8 mouse cellular contexts compared by ENCODE assay signal in genomic region chr2:170184175-170184983, GRCm38 (mm10). TPM values are rescaled to one million over a fixed set of nuclear protein-coding genes. Genes with fewer than 3 reads are reported as not detected.
DNase-seq lines count a peak whose midpoint lies in the region; ATAC-seq and TF ChIP-seq lines count a peak whose summit lies in the region.

No protein-coding gene starts in this region.

- no peaks in the 10 kb centered on the region for H3K36me3 ChIP-seq in embryonic facial prominence, embryonic 15.5 days
- no peaks in the 10 kb centered on the region for H3K36me3 ChIP-seq in heart, embryonic 13.5 days
- no peaks in the 10 kb centered on the region for H3K36me3 ChIP-seq in kidney, postnatal 0 days (ENCODE audit: insufficient read depth, low read length)
- no peaks in the 10 kb centered on the region for H3K36me3 ChIP-seq in liver, embryonic 14.5 days (replicated peaks; ENCODE audit: control insufficient read depth, insufficient read depth, low read depth)
- no peaks in the 10 kb centered on the region for H3K36me3 ChIP-seq in stomach, postnatal 0 days (ENCODE audit: control insufficient read depth, insufficient read depth, low read length)

- no peaks in the 10 kb centered on the region for H3K27me3 ChIP-seq in embryonic facial prominence, embryonic 15.5 days
- H3K27me3 ChIP-seq in heart, embryonic 13.5 days (replicated peaks): no peaks in the 10 kb centered on the region
- H3K27me3 ChIP-seq in kidney, postnatal 0 days (ENCODE audit: insufficient read depth, low read length): no peaks in the 10 kb centered on the region
- no peaks in the 10 kb centered on the region for H3K27me3 ChIP-seq in liver, embryonic 14.5 days (ENCODE audit: control insufficient read depth, insufficient read depth, low read length)
- H3K27me3 ChIP-seq in stomach, postnatal 0 days (ENCODE audit: control insufficient read depth, insufficient read depth, low read length): no peaks in the 10 kb centered on the region

- peak overlapping the region; percentile 84 for H3K27ac ChIP-seq in embryonic facial prominence, embryonic 15.5 days (replicated peaks)
- H3K27ac ChIP-seq in heart, embryonic 13.5 days (replicated peaks): peak overlapping the region; percentile 75
- H3K27ac ChIP-seq in kidney, postnatal 0 days: peak overlapping the region; percentile 65
- H3K27ac ChIP-seq in liver, embryonic 14.5 days: peak overlapping the region; percentile 31
- peak overlapping the region; percentile 74 for H3K27ac ChIP-seq in stomach, postnatal 0 days (replicated peaks)

- no peaks in the 10 kb centered on the region for H3K9me3 ChIP-seq in embryonic facial prominence, embryonic 15.5 days (replicated peaks)
- no peaks in the 10 kb centered on the region for H3K9me3 ChIP-seq in heart, embryonic 13.5 days
- H3K9me3 ChIP-seq in kidney, postnatal 0 days (replicated peaks; ENCODE audit: low read length): no peaks in the 10 kb centered on the region
- H3K9me3 ChIP-seq in liver, embryonic 14.5 days (ENCODE audit: control insufficient read depth, low read length): no peaks in the 10 kb centered on the region
- no peaks in the 10 kb centered on the region for H3K9me3 ChIP-seq in stomach, postnatal 0 days (ENCODE audit: control insufficient read depth, low read length)

- ATAC-seq in embryonic facial prominence, embryonic 15.5 days (ENCODE audit: insufficient number of reproducible peaks, low FRiP score, low TSS enrichment, low read depth): peak; percentile 89
- ATAC-seq in heart, embryonic 13.5 days (ENCODE audit: extremely low read depth, insufficient number of reproducible peaks, low FRiP score, low TSS enrichment): peak; percentile 62; the same call in 1 of the 2 replicates
- peak; percentile 85 for ATAC-seq in kidney, postnatal 0 days (replicated peaks; ENCODE audit: low FRiP score, low read depth)
- ATAC-seq in liver, embryonic 14.5 days (ENCODE audit: insufficient read depth): peak; percentile 87
- ATAC-seq in stomach, postnatal 0 days (ENCODE audit: low FRiP score, low TSS enrichment): peak; percentile 86

- H3K9ac ChIP-seq in embryonic facial prominence, embryonic 15.5 days: peak overlapping the region; percentile 22
- H3K9ac ChIP-seq in heart, embryonic 13.5 days: peak overlapping the region; percentile 83
- peak overlapping the region; percentile 57 for H3K9ac ChIP-seq in kidney, postnatal 0 days (ENCODE audit: low read depth, low read length)
- H3K9ac ChIP-seq in liver, embryonic 14.5 days (replicated peaks): peak overlapping the region; percentile 53
- peak overlapping the region; percentile 38 for H3K9ac ChIP-seq in stomach, postnatal 0 days (ENCODE audit: low read length)

- no peak for TF ChIP-seq EP300 in liver, embryonic 14.5 days (IDR thresholded peaks at IDR 0.05; ENCODE audit: low read depth)
- no peak for TF ChIP-seq EP300 in stomach, postnatal 0 days (optimal IDR thresholded peaks at IDR 0.05)

- WGBS in embryonic facial prominence, embryonic 15.5 days: under 1% methylated on average over 33 of the region's 33 CpGs
- whole genome bisulfite sequencing in heart, embryonic 13.5 days: 1% methylated on average over 33 of the region's 33 CpGs
- 1% methylated on average over 33 of the region's 33 CpGs for WGBS in kidney, postnatal 0 days
- WGBS in liver, embryonic 14.5 days (ENCODE audit: insufficient replicate concordance): under 1% methylated on average over 33 of the region's 33 CpGs
- under 1% methylated on average over 33 of the region's 33 CpGs for WGBS in stomach, postnatal 0 days

- no peak for TF ChIP-seq CTCF in kidney, postnatal 0 days (IDR thresholded peaks at IDR 0.05; ENCODE audit: low read depth)
- no peak for TF ChIP-seq CTCF in liver, embryonic 14.5 days (IDR thresholded peaks at IDR 0.05; ENCODE audit: low read depth)
- no peak for TF ChIP-seq CTCF in stomach, postnatal 0 days (IDR thresholded peaks at IDR 0.05; ENCODE audit: low read depth)

- H3K4me2 ChIP-seq in embryonic facial prominence, embryonic 15.5 days (replicated peaks): peak overlapping the region; percentile 59
- H3K4me2 ChIP-seq in heart, embryonic 13.5 days: peak overlapping the region; percentile 76
- peak overlapping the region; percentile 66 for H3K4me2 ChIP-seq in kidney, postnatal 0 days (ENCODE audit: low read length)
- peak overlapping the region; percentile 77 for H3K4me2 ChIP-seq in liver, embryonic 14.5 days (ENCODE audit: low read depth)
- peak overlapping the region; percentile 53 for H3K4me2 ChIP-seq in stomach, postnatal 0 days (replicated peaks; ENCODE audit: low read depth)

- peaks cover 10% of the 10 kb centered on the region for H3K4me1 ChIP-seq in embryonic facial prominence, embryonic 15.5 days
- H3K4me1 ChIP-seq in heart, embryonic 13.5 days: peaks cover 13% of the 10 kb centered on the region
- H3K4me1 ChIP-seq in kidney, postnatal 0 days (replicated peaks; ENCODE audit: insufficient read depth, low read length): peaks cover 3% of the 10 kb centered on the region; the same call in 1 of the 2 replicates
- H3K4me1 ChIP-seq in liver, embryonic 14.5 days (replicated peaks; ENCODE audit: control insufficient read depth in 2 of 2, insufficient read depth in 2 of 2, low read length in 1 of 2): peaks cover 0 to 16% of the 10 kb centered on the region in 2 experiments; a peak in 2 of 4 replicates
- no peaks in the 10 kb centered on the region for H3K4me1 ChIP-seq in stomach, postnatal 0 days (replicated peaks; ENCODE audit: control insufficient read depth, insufficient read depth)

- H3K4me3 ChIP-seq in embryonic facial prominence, embryonic 15.5 days (replicated peaks): peak overlapping the region; percentile 48
- peak overlapping the region; percentile 59 for H3K4me3 ChIP-seq in heart, embryonic 13.5 days
- H3K4me3 ChIP-seq in kidney, postnatal 0 days (replicated peaks; ENCODE audit: low read depth, low read length): peak overlapping the region; percentile 35
- peak overlapping the region; percentile 50 to 67 for H3K4me3 ChIP-seq in liver, embryonic 14.5 days (ENCODE audit: insufficient read depth in 1 of 2, low read depth in 2 of 2, low read length in 2 of 2)
- H3K4me3 ChIP-seq in stomach, postnatal 0 days (ENCODE audit: low read depth, low read length): peak overlapping the region; percentile 29

- DNase-seq in urinary bladder, adult 18-20 months (ENCODE audit: low spot score in 2 of 2): peak; percentile 32 to 73
- no peak for DNase-seq in urinary bladder, postnatal 10 days (ENCODE audit: low spot score)
- peak; percentile 89 for DNase-seq in kidney, postnatal 0 days (ENCODE audit: low spot score)
- peak in 2 of 3 experiments; percentile 58 to 60 for DNase-seq in liver, embryonic 14.5 days (ENCODE audit: low read depth in 3 of 3, low spot score in 3 of 3)
- peak; percentile 40 to 73 for DNase-seq in natural killer cell, adult 2 months (ENCODE audit: low spot score in 2 of 2)
- peak; percentile 75 for DNase-seq in stomach, postnatal 0 days (ENCODE audit: low spot score)

RNA-seq across cellular contexts. Expression of gene Zfp217, which starts 36.5 kb away (rescaled TPM):
- 3.9 and 4.1 TPM in 2 replicates for polyA plus RNA-seq in embryonic facial prominence, embryonic 15.5 days (2015; fragmentation: Nextera tagmentation; extraction: Ambion mirVana)
- polyA plus RNA-seq in heart, embryonic 13.5 days (2015; fragmentation: Nextera tagmentation; extraction: Ambion mirVana): 2.4 and 3.0 TPM in 2 replicates
- 3.7 and 4.0 TPM in 2 replicates for polyA plus RNA-seq in kidney, postnatal 0 days (2015; fragmentation: Nextera tagmentation; extraction: Ambion mirVana)
- 4.2 and 4.8 TPM in 2 replicates for polyA plus RNA-seq in liver, embryonic 14.5 days (2012; rRNA removed)
- 2.3 and 3.5 TPM in 2 replicates for polyA plus RNA-seq in liver, embryonic 14.5 days (2014; fragmentation: Nextera tagmentation; extraction: Ambion mirVana)
- 1.5 and 1.7 TPM in 2 replicates for polyA plus RNA-seq in stomach, postnatal 0 days (2015; fragmentation: Nextera tagmentation; extraction: Ambion mirVana)

Comparison
In these comparisons a context has a peak if more than half of its experiments do, and no peak if none do; other contexts are left out.
1. H3K27ac ChIP-seq: peak in every context shown above with its lines; median percentile 84 in embryonic facial prominence, embryonic 15.5 days; 75 in heart, embryonic 13.5 days; 74 in stomach, postnatal 0 days; 65 in kidney, postnatal 0 days; 31 in liver, embryonic 14.5 days.
2. H3K9ac ChIP-seq: peak in every context shown above with its lines; median percentile 83 in heart, embryonic 13.5 days; 57 in kidney, postnatal 0 days; 53 in liver, embryonic 14.5 days; 38 in stomach, postnatal 0 days; 22 in embryonic facial prominence, embryonic 15.5 days.